ENCODE assay signal across 7 mouse cellular contexts in the genomic region with DNA sequence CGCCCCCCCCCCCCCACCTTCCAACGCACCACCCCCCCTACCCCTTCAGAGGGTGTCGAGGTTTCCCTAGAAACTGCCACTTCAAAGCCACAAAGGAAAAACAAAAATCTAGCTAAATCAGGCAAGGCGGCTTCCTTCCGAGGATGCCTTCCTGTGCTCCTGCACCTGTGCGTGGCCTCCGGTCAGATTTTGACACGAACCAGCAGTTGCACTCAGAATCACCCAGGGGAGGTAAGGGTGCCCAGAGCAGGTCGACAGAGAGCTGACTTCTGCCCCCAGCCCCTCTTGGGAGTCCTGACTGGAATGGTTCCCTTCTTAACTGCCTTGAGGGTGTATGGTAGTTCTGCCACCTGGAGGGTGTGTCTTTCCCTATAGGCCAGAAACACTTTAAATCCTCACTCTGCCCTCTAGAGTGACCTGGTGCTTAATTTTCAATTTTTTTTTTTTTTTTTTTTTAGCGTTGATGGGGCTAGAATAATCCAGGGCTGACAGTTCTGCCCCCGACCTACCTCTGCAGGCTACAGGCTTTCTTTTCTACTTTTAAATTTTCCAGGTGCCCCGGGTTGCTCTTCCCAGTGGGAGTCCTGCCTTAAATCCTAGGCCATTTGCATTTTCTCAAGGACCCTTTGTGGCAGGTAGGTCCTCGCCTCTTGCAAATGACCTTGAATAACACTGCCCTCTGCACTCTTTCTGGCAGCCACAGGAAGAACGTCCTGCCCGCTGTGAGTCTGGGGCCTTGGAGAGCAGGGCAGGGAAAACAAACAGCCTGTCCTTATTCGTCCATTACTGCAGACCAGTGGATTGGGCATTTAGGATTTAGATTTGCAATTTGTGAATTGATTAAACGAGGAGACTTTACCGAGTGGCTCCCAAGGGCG.
DNase-seq lines count a peak whose midpoint lies in the region; ATAC-seq and TF ChIP-seq lines count a peak whose summit lies in the region.

No protein-coding gene starts in this region.

- no peak for TF ChIP-seq CTCF in forebrain, postnatal 0 days (IDR thresholded peaks at IDR 0.05; ENCODE audit: low read depth)

- no peak for ATAC-seq in forebrain, postnatal 0 days
- ATAC-seq in limb, embryonic 11.5 days (ENCODE audit: insufficient number of reproducible peaks, low FRiP score, low TSS enrichment, low read depth) = 0 out of 2 replicates have a peak, but pooled peaks have one; percentile 41
- no peak for ATAC-seq in stomach, embryonic 14.5 days (ENCODE audit: insufficient number of reproducible peaks, insufficient read depth, low FRiP score, low read depth)

- no peak overlapping the region for H3K9ac ChIP-seq in forebrain, postnatal 0 days
- no peak overlapping the region; the same call in 1 of the 2 replicates for H3K9ac ChIP-seq in limb, embryonic 11.5 days (ENCODE audit: low read length)
- no peak overlapping the region for H3K9ac ChIP-seq in stomach, embryonic 14.5 days (replicated peaks; ENCODE audit: low read depth, low read length)

- no peaks in the 10 kb centered on the region for H3K27me3 ChIP-seq in forebrain, postnatal 0 days (ENCODE audit: insufficient read depth, low read length)
- H3K27me3 ChIP-seq in limb, embryonic 11.5 days (ENCODE audit: control insufficient read depth, insufficient read depth, low read length) = 0 out of 2 replicates have a peak, but pooled peaks cover 2% of the 10 kb centered on the region
- no peaks in the 10 kb centered on the region for H3K27me3 ChIP-seq in stomach, embryonic 14.5 days (ENCODE audit: control insufficient read depth, insufficient read depth, low read length)

- 0 out of 2 replicates have a peak overlapping the region, but pooled peaks have one; percentile 17 for H3K27ac ChIP-seq in forebrain, postnatal 0 days (ENCODE audit: low read depth, low read length)
- 0 out of 2 replicates have a peak overlapping the region, but pooled peaks have one; percentile 21 for H3K27ac ChIP-seq in limb, embryonic 11.5 days (replicated peaks; ENCODE audit: low read depth, low read length)
- no peak overlapping the region for H3K27ac ChIP-seq in stomach, embryonic 14.5 days (ENCODE audit: low read length)

- 20% methylated on average over 19 of the region's 19 CpGs for WGBS in forebrain, postnatal 0 days
- WGBS in limb, embryonic 11.5 days = 6% methylated on average over 19 of the region's 19 CpGs
- WGBS in stomach, embryonic 14.5 days = 24% methylated on average over 19 of the region's 19 CpGs

- no peaks in the 10 kb centered on the region for H3K4me1 ChIP-seq in forebrain, postnatal 0 days (ENCODE audit: insufficient read depth)
- peaks cover 20% of the 10 kb centered on the region for H3K4me1 ChIP-seq in limb, embryonic 11.5 days (ENCODE audit: control insufficient read depth, insufficient read depth, low read length)
- H3K4me1 ChIP-seq in stomach, embryonic 14.5 days (ENCODE audit: control insufficient read depth, insufficient read depth, low read length) = peaks cover 15% of the 10 kb centered on the region

- no peaks in the 10 kb centered on the region for H3K36me3 ChIP-seq in forebrain, postnatal 0 days (ENCODE audit: insufficient read depth)
- no peaks in the 10 kb centered on the region for H3K36me3 ChIP-seq in limb, embryonic 11.5 days (ENCODE audit: control insufficient read depth, insufficient read depth, low read length)
- no peaks in the 10 kb centered on the region for H3K36me3 ChIP-seq in stomach, embryonic 14.5 days (ENCODE audit: control insufficient read depth, insufficient read depth, low read length)

- H3K4me2 ChIP-seq in forebrain, postnatal 0 days (ENCODE audit: low read depth) = peak overlapping the region; percentile 58
- peak overlapping the region; percentile 70 for H3K4me2 ChIP-seq in limb, embryonic 11.5 days (ENCODE audit: low read depth, severe bottlenecking)
- H3K4me2 ChIP-seq in stomach, embryonic 14.5 days (replicated peaks; ENCODE audit: low read depth, low read length) = peak overlapping the region; percentile 41

- peak overlapping the region; percentile 31; the same call in 1 of the 2 replicates for H3K4me3 ChIP-seq in forebrain, postnatal 0 days (ENCODE audit: low read depth, low read length)
- H3K4me3 ChIP-seq in limb, embryonic 11.5 days (ENCODE audit: low read depth, low read length) = peak overlapping the region; percentile 16; the same call in 1 of the 2 replicates
- H3K4me3 ChIP-seq in stomach, embryonic 14.5 days (ENCODE audit: low read depth, low read length) = peak overlapping the region; percentile 24; the same call in 1 of the 2 replicates

- DNase-seq in spleen, adult 18-20 months = peak; percentile 42 to 46
- DNase-seq in spleen, adult 12 weeks (ENCODE audit: low spot score) = no peak
- no peak for DNase-seq in forebrain, postnatal 0 days
- DNase-seq in limb, embryonic 11.5 days (ENCODE audit: low spot score) = no peak
- DNase-seq in adrenal gland, postnatal 36 days = no peak
- no peak for DNase-seq in cerebellum, postnatal 14 days

- H3K9me3 ChIP-seq in forebrain, postnatal 0 days (ENCODE audit: low read length) = no peaks in the 10 kb centered on the region
- no peaks in the 10 kb centered on the region for H3K9me3 ChIP-seq in limb, embryonic 11.5 days (ENCODE audit: control insufficient read depth, low read length)
- no peaks in the 10 kb centered on the region for H3K9me3 ChIP-seq in stomach, embryonic 14.5 days (ENCODE audit: control insufficient read depth, low read depth, low read length)

Comparison
In these comparisons a context has a peak if more than half of its experiments do, and no peak if none do; other contexts are left out.
1. DNase-seq: peak in spleen, adult 18-20 months (2 of 2); none in spleen, adult 12 weeks (single experiment), forebrain, postnatal 0 days (single experiment), limb, embryonic 11.5 days (single experiment), adrenal gland, postnatal 36 days (0 of 2) and cerebellum, postnatal 14 days (0 of 2).
2. Peak in every context shown above with its lines, with median percentiles within 50 percentile points of each other: H3K4me2 ChIP-seq and H3K4me3 ChIP-seq.